Mouse (Mus musculus): ENCODE measurements around the gene Tbx1.

DNA sequence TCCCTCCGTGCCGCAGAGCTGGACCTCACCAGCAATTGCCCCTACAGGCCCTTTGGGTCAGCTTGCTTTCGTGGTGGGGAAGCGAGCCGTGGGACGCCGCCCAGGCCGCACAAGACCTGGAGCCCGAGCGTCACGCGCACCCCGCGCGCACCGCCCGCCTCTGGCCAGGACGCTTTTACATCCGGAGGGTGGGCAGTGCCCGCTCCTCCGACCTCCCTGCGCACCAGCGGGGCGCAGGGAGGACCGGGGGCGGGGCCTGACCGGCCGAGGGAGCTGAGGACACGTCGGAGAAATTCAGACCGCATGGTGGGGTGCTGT is 1.8 kb downstream of the Tbx1 start:
- TF ChIP-seq CTCF (IDR thresholded peaks at IDR 0.05; ENCODE audit: control insufficient read depth, insufficient read depth, low read length) (no peak), POLR2A (IDR thresholded peaks at IDR 0.05; ENCODE audit: borderline replicate concordance, control insufficient read depth, low read depth, low read length) (no peak)

Data from bone marrow, adult 2 months (tissue).